20 mouse cellular contexts compared by ENCODE assay signal in genomic region chr3:86030566-86030965, GRCm38 (mm10). TPM values are rescaled to one million over a fixed set of nuclear protein-coding genes. Genes with fewer than 3 reads are reported as not detected.
DNase-seq lines count a peak whose midpoint lies in the region; ATAC-seq lines count a peak whose summit lies in the region.
"Had no signal": no experiment of that assay in that cellular context is flagged by ENCODE, and none has a peak within 500 bp of the region (broad histone marks: within the 10 kb centered on the region; RNA-seq: fewer than 3 reads in every experiment).

No protein-coding gene starts in this region.

- no peaks in the 10 kb centered on the region for H3K9me3 ChIP-seq in limb, embryonic 13.5 days
- H3K9me3 ChIP-seq in limb, embryonic 10.5 days (replicated peaks) = no peaks in the 10 kb centered on the region
- H3K9me3 ChIP-seq in liver, embryonic 11.5 days (ENCODE audit: control insufficient read depth, low read length) = no peaks in the 10 kb centered on the region
- H3K9me3 ChIP-seq: embryonic facial prominence, embryonic 13.5 days; heart, embryonic 13.5 days; hindbrain, embryonic 15.5 days; limb, embryonic 15.5 days had no signal

- no peaks in the 10 kb centered on the region for H3K36me3 ChIP-seq in limb, embryonic 13.5 days
- H3K36me3 ChIP-seq in limb, embryonic 10.5 days = no peaks in the 10 kb centered on the region
- no peaks in the 10 kb centered on the region for H3K36me3 ChIP-seq in liver, embryonic 11.5 days (ENCODE audit: control insufficient read depth, insufficient read depth, low read length)
- H3K36me3 ChIP-seq: heart, embryonic 13.5 days; hindbrain, embryonic 15.5 days; limb, embryonic 15.5 days had no signal

- H3K4me2 ChIP-seq in limb, embryonic 13.5 days (replicated peaks) = no peak overlapping the region
- no peak overlapping the region for H3K4me2 ChIP-seq in liver, embryonic 11.5 days
- H3K4me2 ChIP-seq: embryonic facial prominence, embryonic 13.5 days; heart, embryonic 13.5 days; hindbrain, embryonic 15.5 days; limb, embryonic 15.5 days; midbrain, embryonic 11.5 days had no signal

- no peak overlapping the region for H3K4me3 ChIP-seq in limb, embryonic 13.5 days
- H3K4me3 ChIP-seq in limb, embryonic 10.5 days = no peak overlapping the region
- no peak overlapping the region for H3K4me3 ChIP-seq in liver, embryonic 11.5 days (ENCODE audit: low read depth, low read length)
- H3K4me3 ChIP-seq: embryonic facial prominence, embryonic 13.5 days; heart, embryonic 13.5 days; hindbrain, embryonic 15.5 days; limb, embryonic 15.5 days had no signal

- H3K9ac ChIP-seq in limb, embryonic 13.5 days = no peak overlapping the region
- no peak overlapping the region for H3K9ac ChIP-seq in liver, embryonic 11.5 days (ENCODE audit: low read depth, low read length)
- H3K9ac ChIP-seq: embryonic facial prominence, embryonic 13.5 days; heart, embryonic 13.5 days; hindbrain, embryonic 15.5 days; limb, embryonic 15.5 days had no signal

- ATAC-seq in limb, embryonic 13.5 days (ENCODE audit: low FRiP score, low read depth) = peak; percentile 36; the same call in 1 of the 2 replicates
- peak; percentile 65 for ATAC-seq in cerebellum, adult (ENCODE audit: insufficient number of reproducible peaks, low FRiP score, low TSS enrichment)
- ATAC-seq in liver, embryonic 11.5 days (replicated peaks; ENCODE audit: low FRiP score) = no peak
- ATAC-seq: Patski had no signal

- no peak overlapping the region for H3K27ac ChIP-seq in limb, embryonic 13.5 days
- no peak overlapping the region for H3K27ac ChIP-seq in limb, embryonic 10.5 days
- no peak overlapping the region for H3K27ac ChIP-seq in liver, embryonic 11.5 days (ENCODE audit: low read depth, low read length)
- H3K27ac ChIP-seq: embryonic facial prominence, embryonic 13.5 days; heart, embryonic 13.5 days; hindbrain, embryonic 15.5 days; kidney, postnatal 0 days; limb, embryonic 15.5 days had no signal

- intact Hi-C loops in gastrocnemius, postnatal 14 days (cut with DNase I; ENCODE audit: low total_unique reads) = loop anchor here (10.0 kb wide), 1 partner anchor 56 kb away; the partner anchor contains the start of gene Sh3d19

- H3K4me1 ChIP-seq in limb, embryonic 13.5 days = peaks cover 7% of the 10 kb centered on the region
- peaks cover 15% of the 10 kb centered on the region for H3K4me1 ChIP-seq in limb, embryonic 10.5 days
- H3K4me1 ChIP-seq in liver, embryonic 11.5 days (replicated peaks; ENCODE audit: control insufficient read depth, insufficient read depth, low read length) = 0 out of 2 replicates have a peak, but pooled peaks cover 6% of the 10 kb centered on the region
- H3K4me1 ChIP-seq: embryonic facial prominence, embryonic 13.5 days; hindbrain, embryonic 15.5 days had no signal

- WGBS in limb, embryonic 13.5 days = 56% methylated on average over 4 of the region's 4 CpGs
- WGBS in limb, embryonic 10.5 days = 98% methylated on average over 4 of the region's 4 CpGs
- WGBS in liver, embryonic 11.5 days = 82% methylated on average over 4 of the region's 4 CpGs

- no peaks in the 10 kb centered on the region for H3K27me3 ChIP-seq in limb, embryonic 13.5 days
- no peaks in the 10 kb centered on the region for H3K27me3 ChIP-seq in limb, embryonic 10.5 days (ENCODE audit: low read depth, poor library complexity, severe bottlenecking)
- no peaks in the 10 kb centered on the region for H3K27me3 ChIP-seq in liver, embryonic 11.5 days (replicated peaks; ENCODE audit: control insufficient read depth, insufficient read depth, low read length)
- H3K27me3 ChIP-seq: embryonic facial prominence, embryonic 13.5 days; hindbrain, embryonic 15.5 days; limb, embryonic 15.5 days; Patski had no signal

- DNase-seq in gastrocnemius, postnatal 25 days = peak; percentile 18
- no peak for DNase-seq in gastrocnemius, postnatal 14 days
- no peak for DNase-seq in limb, embryonic 10.5 days (ENCODE audit: low spot score)
- peak; percentile 70 to 81 for DNase-seq in cerebellum, postnatal 10 days
- no peak for DNase-seq in liver, embryonic 11.5 days (ENCODE audit: low spot score)
- DNase-seq in yolk sac, embryonic 10.5 days (ENCODE audit: low spot score) = no peak
- DNase-seq: lung, postnatal 10 days; spleen, adult 18-20 months had no signal

RNA-seq across cellular contexts. Expression of gene Prss48, which starts 28.3 kb away (rescaled TPM):
- total RNA-seq in gastrocnemius, postnatal 25 days (2021) = not detected
- total RNA-seq in gastrocnemius, postnatal 14 days (2021) = not detected
- polyA plus RNA-seq in limb, embryonic 13.5 days (2015; fragmentation: Nextera tagmentation; extraction: Ambion mirVana) = not detected in 2 replicates
- polyA plus RNA-seq in limb, embryonic 10.5 days (2016; fragmentation: Nextera tagmentation; extraction: Ambion mirVana) = 0.31 TPM in 1 of 2 replicates, not detected in the other
- 0.30 TPM in 1 of 2 replicates, not detected in the other for polyA plus RNA-seq in liver, embryonic 11.5 days (2014; fragmentation: Nextera tagmentation; extraction: Ambion mirVana)
- total RNA-seq: adrenal gland, adult 18-20 months; layer of hippocampus, postnatal 25 days had no signal
- polyA plus RNA-seq: heart, embryonic 13.5 days; hindbrain, embryonic 15.5 days; kidney, postnatal 0 days; limb, embryonic 15.5 days; midbrain, embryonic 11.5 days; neural tube, embryonic 11.5 days; Patski had no signal

RNA-seq across cellular contexts. Expression of gene Sh3d19, which starts 59.7 kb away (rescaled TPM):
- total RNA-seq in gastrocnemius, postnatal 25 days (2021) = 10 to 100 TPM; 20.0 to 20.6 TPM
- total RNA-seq in gastrocnemius, postnatal 14 days (2021) = 10 to 100 TPM; 23.1 to 23.2 TPM
- polyA plus RNA-seq in limb, embryonic 13.5 days (2015; fragmentation: Nextera tagmentation; extraction: Ambion mirVana) = 16.1 and 18.6 TPM in 2 replicates
- polyA plus RNA-seq in limb, embryonic 10.5 days (2016; fragmentation: Nextera tagmentation; extraction: Ambion mirVana) = 15.0 and 20.3 TPM in 2 replicates
- polyA plus RNA-seq in liver, embryonic 11.5 days (2014; fragmentation: Nextera tagmentation; extraction: Ambion mirVana) = 17.9 and 20.7 TPM in 2 replicates

Comparison
In these comparisons a context has a peak if more than half of its experiments do, and no peak if none do; other contexts are left out.
1. DNase-seq: peak in gastrocnemius, postnatal 25 days (single experiment) and cerebellum, postnatal 10 days (2 of 2); none in gastrocnemius, postnatal 14 days (single experiment), limb, embryonic 10.5 days (single experiment), liver, embryonic 11.5 days (single experiment) and yolk sac, embryonic 10.5 days (single experiment).